Mouse (Mus musculus) ES-Bruce4 (cell line): ENCODE results near the gene Krtcap2. TPM values are rescaled to one million over a fixed set of nuclear protein-coding genes. Genes with fewer than 3 reads are reported as not detected.
A peak's percentile ranks its signal among the peaks of the same experiment; 100 is the strongest.

Experiments
- H3K27ac ChIP-seq: 2 replicates; pipeline ENCODE4 v1.5.1; 2012; ENCODE audit warnings: low read length, inconsistent platforms; ENCODE audit not compliant: insufficient read depth
- H3K27me3 ChIP-seq: 2 replicates; pipeline ENCODE4 v1.6.1; 2012; ENCODE audit warnings: mild to moderate bottlenecking, low read length, inconsistent platforms; ENCODE audit not compliant: control insufficient read depth, poor library complexity, insufficient read depth, severe bottlenecking
- H3K36me3 ChIP-seq: 2 replicates; pipeline ENCODE4 v1.6.1; 2012; ENCODE audit warnings: inconsistent platforms, mild to moderate bottlenecking, low read length, moderate library complexity; ENCODE audit not compliant: control insufficient read depth, poor library complexity, insufficient read depth, severe bottlenecking
- H3K4me1 ChIP-seq: one replicate; pipeline ENCODE4 v1.8.1; 2011; ENCODE audit warnings: low read length; ENCODE audit not compliant: control insufficient read depth, insufficient read depth
- H3K4me3 ChIP-seq: 2 replicates; pipeline ENCODE4 v1.5.1; 2011; ENCODE audit warnings: low read depth, mild to moderate bottlenecking, low read length
- H3K9ac ChIP-seq: 2 replicates; pipeline ENCODE4 v1.6.1; 2012; ENCODE audit warnings: low read depth, mild to moderate bottlenecking, inconsistent platforms; ENCODE audit not compliant: poor library complexity, severe bottlenecking
- H3K9me3 ChIP-seq: replicated peaks from 2 replicates; pipeline ENCODE4 v1.6.1; 2012; ENCODE audit warnings: mild to moderate bottlenecking, low read length, inconsistent platforms; ENCODE audit not compliant: control insufficient read depth, poor library complexity, insufficient read depth, severe bottlenecking
- CTCF ChIP-seq: IDR thresholded peaks from one replicate; pipeline ENCODE4 v1.8.1; 2011; ENCODE audit warnings: low read depth, low read length
- EP300 ChIP-seq: IDR thresholded peaks from 2 replicates; pipeline ENCODE4 v1.6.1; 2011; ENCODE audit warnings: low read depth, low read length; ENCODE audit not compliant: insufficient read depth
- POLR2A ChIP-seq: IDR thresholded peaks from one replicate; pipeline ENCODE4 v1.8.1; 2011; ENCODE audit warnings: low read length; ENCODE audit not compliant: insufficient read depth
- polyA plus RNA-seq: library from polyadenylated mRNA; stranded (reverse); fragments of >200 nt; gene quantifications from 2 replicates; pipeline ENCODE4 v1.2.4, GENCODE M21; 2011; ENCODE audit warnings: low read depth; ENCODE audit not compliant: missing spikeins, insufficient read depth, insufficient read length

Krtcap2 gene
- polyA plus RNA-seq, 1 experiment: 163 TPM

- H3K4me1 ChIP-seq: peaks cover 2% of the 10 kb centered on the region
Observed at GRCm38 (mm10) chr3:89246261-89247100, 715 bp downstream of the Krtcap2 start, which contains the start of gene Trim46. Trim46 (minus strand) TSS chr3:89246309.

GRCm38 (mm10) chr3:89247466-89247865 lies 1.7 kb downstream of the Krtcap2 start:
- Histone ChIP-seq H3K27me3 (no peaks in the 10 kb centered on the region), H3K9ac (peak overlapping the region; percentile 84; the same call in 1 of the 2 replicates), H3K36me3 (0 out of 2 replicates have a peak, but pooled peaks cover 2% of the 10 kb centered on the region), H3K4me1 (peaks cover 2% of the 10 kb centered on the region), H3K9me3 (no peaks in the 10 kb centered on the region), H3K27ac (no peak overlapping the region), H3K4me3 (peak overlapping the region; percentile 11; the same call in 1 of the 2 replicates)
- TF ChIP-seq EP300 (no peak), POLR2A (no peak), CTCF (no peak)

More at GRCm38 (mm10) chr3:89246261-89247100, 715 bp downstream of the Krtcap2 start, which contains the start of gene Trim46:
- H3K27ac ChIP-seq: peak within 1 kb of the TSS; percentile 37
- no peaks in the 10 kb centered on the region for H3K27me3 ChIP-seq
- peak within 1 kb of the TSS; percentile 92 for H3K4me3 ChIP-seq
- H3K36me3 ChIP-seq: 0 out of 2 replicates have a peak, but pooled peaks cover 2% of the 10 kb centered on the region
- H3K9me3 ChIP-seq: no peaks in the 10 kb centered on the region
- TF ChIP-seq EP300: no peak
- no peak for TF ChIP-seq POLR2A
- no peak for TF ChIP-seq CTCF
- H3K9ac ChIP-seq: peak within 1 kb of the TSS; percentile 84

- Histone ChIP-seq H3K36me3 (0 out of 2 replicates have a peak, but pooled peaks cover 2% of the 10 kb centered on the region), H3K4me1 (peaks cover 3% of the 10 kb centered on the region), H3K9ac (no peak overlapping the region), H3K27ac (peak overlapping the region; percentile 74), H3K27me3 (no peaks in the 10 kb centered on the region), H3K9me3 (no peaks in the 10 kb centered on the region), H3K4me3 (no peak overlapping the region)
- TF ChIP-seq POLR2A (no peak), EP300 (no peak), CTCF (no peak)
Observed at GRCm38 (mm10) chr3:89250435-89251040, 4.8 kb downstream of the Krtcap2 start.

- Histone ChIP-seq H3K9me3 (no peaks in the 10 kb centered on the region), H3K27me3 (no peaks in the 10 kb centered on the region), H3K27ac (peak overlapping the region; percentile 74), H3K4me3 (peak overlapping the region; percentile 42), H3K9ac (no peak overlapping the region), H3K4me1 (peaks cover 3% of the 10 kb centered on the region), H3K36me3 (0 out of 2 replicates have a peak, but pooled peaks cover 2% of the 10 kb centered on the region)
- TF ChIP-seq EP300 (no peak), CTCF (no peak), POLR2A (no peak)
Observed at GRCm38 (mm10) chr3:89251365-89251895, 5.7 kb downstream of the Krtcap2 start.

- peaks cover 3% of the 10 kb centered on the region for H3K4me1 ChIP-seq
- no peaks in the 10 kb centered on the region for H3K9me3 ChIP-seq
- TF ChIP-seq CTCF: no peak
- TF ChIP-seq POLR2A: no peak
- TF ChIP-seq EP300: no peak
- no peak overlapping the region for H3K9ac ChIP-seq
- H3K4me3 ChIP-seq: no peak overlapping the region
- H3K36me3 ChIP-seq: no peaks in the 10 kb centered on the region
- H3K27me3 ChIP-seq: no peaks in the 10 kb centered on the region
- H3K27ac ChIP-seq: no peak overlapping the region
Observed at GRCm38 (mm10) chr3:89254994-89255393, 9.2 kb downstream of the Krtcap2 start.

GRCm38 (mm10) chr3:89256177-89256576 lies 10.4 kb downstream of the Krtcap2 start:
- Histone ChIP-seq H3K4me1 (peaks cover 3% of the 10 kb centered on the region), H3K9me3 (no peaks in the 10 kb centered on the region), H3K36me3 (no peaks in the 10 kb centered on the region), H3K27ac (no peak overlapping the region), H3K4me3 (no peak overlapping the region), H3K9ac (no peak overlapping the region), H3K27me3 (no peaks in the 10 kb centered on the region)
- no peak for TF ChIP-seq CTCF
- no peak for TF ChIP-seq POLR2A
- TF ChIP-seq EP300: no peak
